ENCODE assay signal across 46 mouse cellular contexts in the genomic region with DNA sequence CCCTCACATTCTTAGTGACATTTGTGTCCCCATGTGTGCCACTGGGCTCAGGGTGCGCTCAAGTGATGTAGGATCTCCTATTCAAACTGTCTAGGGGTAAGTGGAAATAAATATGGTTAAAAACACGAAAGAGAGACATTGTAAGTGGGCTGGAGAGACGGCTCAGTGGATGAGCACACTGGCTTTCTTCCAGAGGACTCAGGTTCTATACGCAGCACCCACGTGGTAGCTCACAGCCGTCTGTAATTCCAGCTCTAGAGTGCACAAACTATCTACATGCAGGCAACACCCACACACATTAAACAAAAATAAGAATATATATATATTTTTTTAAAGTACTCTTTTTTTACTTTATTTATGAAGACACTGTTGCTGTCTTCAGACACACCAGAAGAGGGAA. TPM values are rescaled to one million over a fixed set of nuclear protein-coding genes. Genes with fewer than 3 reads are reported as not detected.
"Had no signal": no experiment of that assay in that cellular context is flagged by ENCODE, and none has a peak within 500 bp of the region (broad histone marks: within the 10 kb centered on the region; RNA-seq: fewer than 3 reads in every experiment).

No protein-coding gene starts in this region.

- H3K4me2 ChIP-seq: limb, embryonic 12.5 days; limb, embryonic 13.5 days; limb, embryonic 15.5 days; liver, embryonic 11.5 days; liver, embryonic 12.5 days; liver, embryonic 13.5 days; liver, embryonic 15.5 days; lung, embryonic 14.5 days; lung, embryonic 15.5 days; midbrain, embryonic 11.5 days; midbrain, embryonic 12.5 days; midbrain, embryonic 13.5 days had no signal

- H3K9me3 ChIP-seq: limb, embryonic 10.5 days; limb, embryonic 12.5 days; limb, embryonic 13.5 days; limb, embryonic 15.5 days; liver, embryonic 12.5 days; liver, embryonic 13.5 days; liver, embryonic 15.5 days; lung, embryonic 15.5 days; megakaryocyte, embryonic 14.5 days; midbrain, embryonic 10.5 days; midbrain, embryonic 12.5 days; midbrain, embryonic 13.5 days had no signal

- H3K36me3 ChIP-seq: limb, embryonic 10.5 days; limb, embryonic 12.5 days; limb, embryonic 13.5 days; limb, embryonic 15.5 days; liver, embryonic 12.5 days; liver, embryonic 13.5 days; liver, embryonic 15.5 days; lung, embryonic 15.5 days; midbrain, embryonic 10.5 days; midbrain, embryonic 12.5 days; midbrain, embryonic 13.5 days had no signal

- H3K9ac ChIP-seq: limb, embryonic 12.5 days; limb, embryonic 13.5 days; limb, embryonic 15.5 days; liver, embryonic 12.5 days; liver, embryonic 13.5 days; liver, embryonic 14.5 days; liver, embryonic 15.5 days; liver, postnatal 0 days; lung, embryonic 14.5 days; lung, embryonic 15.5 days; midbrain, embryonic 12.5 days; midbrain, embryonic 13.5 days had no signal

- H3K4me3 ChIP-seq: left cerebral cortex, adult 2 months; limb, embryonic 10.5 days; limb, embryonic 12.5 days; limb, embryonic 13.5 days; limb, embryonic 15.5 days; liver, embryonic 12.5 days; liver, embryonic 13.5 days; liver, embryonic 15.5 days; lung, embryonic 15.5 days; megakaryocyte, embryonic 14.5 days; midbrain, embryonic 10.5 days; midbrain, embryonic 12.5 days; midbrain, embryonic 13.5 days; myocyte had no signal

- H3K27ac ChIP-seq: left cerebral cortex, adult 2 months; limb, embryonic 10.5 days; limb, embryonic 12.5 days; limb, embryonic 13.5 days; limb, embryonic 15.5 days; liver, embryonic 12.5 days; liver, embryonic 13.5 days; liver, embryonic 14.5 days; liver, embryonic 15.5 days; lung, embryonic 15.5 days; macrophage; midbrain, embryonic 10.5 days; midbrain, embryonic 12.5 days; midbrain, embryonic 13.5 days had no signal

- DNase-seq: left cerebral cortex, postnatal 4 days; liver; liver, embryonic 13.5 days; liver, postnatal 0 days; lung, adult 18-20 months; lung, adult 2 months; lung, embryonic 14.5 days; lung, postnatal 10 days; lung, postnatal 14 days; lung, postnatal 36 days; lung, postnatal 4 days; midbrain, embryonic 14.5 days had no signal

- ATAC-seq: liver, embryonic 12.5 days; liver, postnatal 0 days; lung, postnatal 0 days; midbrain, embryonic 13.5 days; midbrain, embryonic 16.5 days had no signal

- H3K27me3 ChIP-seq: limb, embryonic 15.5 days; liver, embryonic 13.5 days had no signal

RNA-seq across cellular contexts. Expression of a gene that starts 2.5 kb away (rescaled TPM):
- total RNA-seq: liver, adult 2 months; megakaryocyte progenitor cell, adult 5-6 weeks; megakaryocyte, adult 5-6 weeks; megakaryocyte-erythroid progenitor cell, adult 5-6 weeks; monocyte, adult 5-6 weeks had no signal
- polyA plus RNA-seq: liver, adult 2 months; liver, embryonic 13.5 days; liver, embryonic 14.5 days; liver, postnatal 0 days; lung, adult 2 months; macrophage had no signal

RNA-seq across cellular contexts. Expression of a gene that starts 12.4 kb away (rescaled TPM):
- total RNA-seq: left cerebral cortex, adult 18-20 months; left cerebral cortex, adult 2 months; left cerebral cortex, adult 8-10 months; left cerebral cortex, postnatal 10 days; left cerebral cortex, postnatal 14 days; left cerebral cortex, postnatal 25 days; left cerebral cortex, postnatal 36 days; left cerebral cortex, postnatal 4 days; megakaryocyte progenitor cell, adult 5-6 weeks; megakaryocyte, adult 5-6 weeks; megakaryocyte-erythroid progenitor cell, adult 5-6 weeks; monocyte, adult 5-6 weeks had no signal
- polyA plus RNA-seq: limb, embryonic 10.5 days; limb, embryonic 11.5 days; limb, embryonic 12.5 days; macrophage; midbrain, embryonic 10.5 days; midbrain, embryonic 11.5 days; midbrain, embryonic 12.5 days; midbrain, embryonic 14.5 days; midbrain, embryonic 16.5 days; myocyte had no signal

RNA-seq across cellular contexts. Expression of a gene that starts 23.7 kb away (rescaled TPM):
- total RNA-seq: left cerebral cortex, adult 18-20 months; left cerebral cortex, adult 2 months; left cerebral cortex, adult 8-10 months; left cerebral cortex, postnatal 10 days; left cerebral cortex, postnatal 14 days; left cerebral cortex, postnatal 25 days; left cerebral cortex, postnatal 36 days; left cerebral cortex, postnatal 4 days; liver, adult 2 months; megakaryocyte progenitor cell, adult 5-6 weeks; megakaryocyte, adult 5-6 weeks; megakaryocyte-erythroid progenitor cell, adult 5-6 weeks; monocyte, adult 5-6 weeks had no signal
- polyA plus RNA-seq: limb, embryonic 10.5 days; limb, embryonic 11.5 days; limb, embryonic 12.5 days; limb, embryonic 13.5 days; limb, embryonic 14.5 days; limb, embryonic 15.5 days; liver, adult 2 months; liver, embryonic 11.5 days; liver, embryonic 12.5 days; liver, embryonic 13.5 days; liver, embryonic 14.5 days; liver, embryonic 15.5 days; liver, embryonic 16.5 days; liver, postnatal 0 days; lung, adult 2 months; lung, embryonic 14.5 days; lung, embryonic 15.5 days; lung, embryonic 16.5 days; lung, postnatal 0 days; macrophage; midbrain, embryonic 10.5 days; midbrain, embryonic 11.5 days; midbrain, embryonic 12.5 days; midbrain, embryonic 13.5 days; midbrain, embryonic 14.5 days; midbrain, embryonic 16.5 days; myocyte had no signal

RNA-seq across cellular contexts. Expression of a gene that starts 42.3 kb away (rescaled TPM):
- total RNA-seq: left cerebral cortex, adult 18-20 months; left cerebral cortex, adult 2 months; left cerebral cortex, adult 8-10 months; left cerebral cortex, postnatal 10 days; left cerebral cortex, postnatal 14 days; left cerebral cortex, postnatal 25 days; left cerebral cortex, postnatal 36 days; left cerebral cortex, postnatal 4 days; liver, adult 2 months; megakaryocyte progenitor cell, adult 5-6 weeks; megakaryocyte, adult 5-6 weeks; megakaryocyte-erythroid progenitor cell, adult 5-6 weeks had no signal
- polyA plus RNA-seq: limb, embryonic 10.5 days; limb, embryonic 11.5 days; limb, embryonic 12.5 days; limb, embryonic 13.5 days; limb, embryonic 15.5 days; liver, adult 2 months; liver, embryonic 11.5 days; liver, embryonic 12.5 days; liver, embryonic 13.5 days; liver, embryonic 15.5 days; liver, embryonic 16.5 days; liver, postnatal 0 days; lung, adult 2 months; lung, embryonic 14.5 days; lung, embryonic 15.5 days; lung, embryonic 16.5 days; lung, postnatal 0 days; macrophage; midbrain, embryonic 10.5 days; midbrain, embryonic 11.5 days; midbrain, embryonic 12.5 days; midbrain, embryonic 13.5 days; midbrain, embryonic 14.5 days; midbrain, embryonic 16.5 days; myocyte had no signal
